Comparison of ENCODE assay signal across 13 mouse cellular contexts in the genomic region with DNA sequence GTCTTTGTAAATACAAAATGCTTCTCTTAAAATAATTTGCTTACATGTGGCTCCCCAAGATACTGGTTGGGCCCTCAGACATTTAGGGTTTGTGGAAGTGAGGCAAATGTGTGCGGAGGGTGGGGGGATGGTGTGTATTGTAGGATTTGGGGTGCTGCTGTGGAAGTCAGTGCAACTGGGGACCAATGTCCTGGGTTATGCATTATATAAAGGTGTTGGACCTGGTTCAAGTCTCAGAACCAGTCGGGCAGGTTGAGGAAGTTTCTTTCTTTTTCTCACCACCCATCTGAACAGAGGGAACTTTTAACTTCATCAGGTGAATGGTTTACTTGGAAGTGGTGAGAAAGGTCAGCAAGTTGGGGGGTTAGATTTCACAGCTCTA.
DNase-seq lines count a peak whose midpoint lies in the region; ATAC-seq lines count a peak whose summit lies in the region.
"Had no signal": no experiment of that assay in that cellular context is flagged by ENCODE, and none has a peak within 500 bp of the region (broad histone marks: within the 10 kb centered on the region; RNA-seq: fewer than 3 reads in every experiment).

No protein-coding gene starts in this region.

- H3K4me2 ChIP-seq in midbrain, embryonic 12.5 days (replicated peaks): no peak overlapping the region
- no peak overlapping the region for H3K4me2 ChIP-seq in midbrain, embryonic 11.5 days
- H3K4me2 ChIP-seq in neural tube, embryonic 14.5 days (ENCODE audit: low read depth, low read length): no peak overlapping the region
- no peak overlapping the region for H3K4me2 ChIP-seq in heart, embryonic 12.5 days
- H3K4me2 ChIP-seq: liver, embryonic 11.5 days had no signal

- 79% methylated on average over 2 of the region's 2 CpGs for WGBS in midbrain, embryonic 12.5 days
- WGBS in midbrain, embryonic 11.5 days: 83% methylated on average over 2 of the region's 2 CpGs
- WGBS in neural tube, embryonic 14.5 days: 69% methylated on average over 2 of the region's 2 CpGs
- WGBS in heart, embryonic 12.5 days: 80% methylated on average over 2 of the region's 2 CpGs

- no peak overlapping the region for H3K4me3 ChIP-seq in midbrain, embryonic 12.5 days
- no peak overlapping the region for H3K4me3 ChIP-seq in midbrain, embryonic 11.5 days (ENCODE audit: low read depth, low read length)
- no peak overlapping the region for H3K4me3 ChIP-seq in neural tube, embryonic 14.5 days (ENCODE audit: low read depth, low read length)
- no peak overlapping the region for H3K4me3 ChIP-seq in heart, embryonic 12.5 days
- H3K4me3 ChIP-seq: layer of hippocampus, adult 2 months; myocyte had no signal

- ATAC-seq in midbrain, embryonic 12.5 days (ENCODE audit: low FRiP score, low read depth): peak; percentile 59
- ATAC-seq in midbrain, embryonic 11.5 days (ENCODE audit: low FRiP score): no peak
- ATAC-seq in neural tube, embryonic 14.5 days (ENCODE audit: low read depth): peak; percentile 33; the same call in 1 of the 2 replicates
- no peak for ATAC-seq in heart, embryonic 12.5 days (ENCODE audit: insufficient number of reproducible peaks, low FRiP score)

- H3K27me3 ChIP-seq in midbrain, embryonic 12.5 days: no peaks in the 10 kb centered on the region
- H3K27me3 ChIP-seq in midbrain, embryonic 11.5 days (ENCODE audit: control insufficient read depth, insufficient read depth, low read length): no peaks in the 10 kb centered on the region
- no peaks in the 10 kb centered on the region for H3K27me3 ChIP-seq in neural tube, embryonic 14.5 days (ENCODE audit: control insufficient read depth, insufficient read depth, low read length)
- H3K27me3 ChIP-seq in heart, embryonic 12.5 days (replicated peaks): no peaks in the 10 kb centered on the region
- H3K27me3 ChIP-seq: CH12.LX had no signal

- no peaks in the 10 kb centered on the region for H3K36me3 ChIP-seq in midbrain, embryonic 12.5 days
- no peaks in the 10 kb centered on the region for H3K36me3 ChIP-seq in midbrain, embryonic 11.5 days (ENCODE audit: control insufficient read depth, insufficient read depth, low read length)
- no peaks in the 10 kb centered on the region for H3K36me3 ChIP-seq in neural tube, embryonic 14.5 days (ENCODE audit: control insufficient read depth, insufficient read depth, low read length)
- no peaks in the 10 kb centered on the region for H3K36me3 ChIP-seq in heart, embryonic 12.5 days

- H3K4me1 ChIP-seq in midbrain, embryonic 12.5 days: peaks cover 20% of the 10 kb centered on the region; the same call in 1 of the 2 replicates
- no peaks in the 10 kb centered on the region for H3K4me1 ChIP-seq in midbrain, embryonic 11.5 days (ENCODE audit: control insufficient read depth, insufficient read depth, low read length)
- peaks cover 3% of the 10 kb centered on the region; the same call in 1 of the 2 replicates for H3K4me1 ChIP-seq in neural tube, embryonic 14.5 days (ENCODE audit: control insufficient read depth, insufficient read depth, low read length)
- peaks cover 20% of the 10 kb centered on the region for H3K4me1 ChIP-seq in heart, embryonic 12.5 days (replicated peaks)

- H3K9ac ChIP-seq in midbrain, embryonic 12.5 days (replicated peaks): no peak overlapping the region
- no peak overlapping the region for H3K9ac ChIP-seq in midbrain, embryonic 11.5 days (ENCODE audit: low read length)
- no peak overlapping the region for H3K9ac ChIP-seq in neural tube, embryonic 14.5 days (replicated peaks; ENCODE audit: low read depth, low read length)
- no peak overlapping the region for H3K9ac ChIP-seq in heart, embryonic 12.5 days

- DNase-seq in midbrain, embryonic 11.5 days (ENCODE audit: low spot score, missing footprints): no peak
- peak; percentile 69 for DNase-seq in kidney, adult 11 months
- peak; percentile 32 to 46 for DNase-seq in kidney, postnatal 4 days
- no peak for DNase-seq in cerebellum, adult 9-10 months
- DNase-seq in heart, adult 11 months: no peak
- DNase-seq: cerebellum, postnatal 25 days had no signal

- H3K27ac ChIP-seq in midbrain, embryonic 12.5 days (replicated peaks): peak overlapping the region; percentile 60; the same call in 1 of the 2 replicates
- no peak overlapping the region for H3K27ac ChIP-seq in midbrain, embryonic 11.5 days (ENCODE audit: low read depth, low read length)
- no peak overlapping the region for H3K27ac ChIP-seq in neural tube, embryonic 14.5 days (ENCODE audit: low read depth, low read length)
- H3K27ac ChIP-seq in heart, embryonic 12.5 days (ENCODE audit: poor library complexity, severe bottlenecking): no peak overlapping the region
- H3K27ac ChIP-seq: layer of hippocampus, adult 2 months had no signal

- no peaks in the 10 kb centered on the region for H3K9me3 ChIP-seq in midbrain, embryonic 12.5 days
- no peaks in the 10 kb centered on the region for H3K9me3 ChIP-seq in midbrain, embryonic 11.5 days (ENCODE audit: control insufficient read depth, low read length)
- H3K9me3 ChIP-seq in neural tube, embryonic 14.5 days (ENCODE audit: control insufficient read depth, low read length): no peaks in the 10 kb centered on the region
- no peaks in the 10 kb centered on the region for H3K9me3 ChIP-seq in heart, embryonic 12.5 days (replicated peaks)

Comparison
In these comparisons a context has a peak if more than half of its experiments do, and no peak if none do; other contexts are left out.
1. ATAC-seq: peak in midbrain, embryonic 12.5 days (single experiment) and neural tube, embryonic 14.5 days (single experiment); none in midbrain, embryonic 11.5 days (single experiment) and heart, embryonic 12.5 days (single experiment).
2. DNase-seq: peak in kidney, adult 11 months (single experiment) and kidney, postnatal 4 days (2 of 2); none in midbrain, embryonic 11.5 days (single experiment), cerebellum, adult 9-10 months (single experiment) and heart, adult 11 months (single experiment).